Mouse (Mus musculus): ENCODE measurements around the gene Usp54. TPM values are rescaled to one million over a fixed set of nuclear protein-coding genes. Genes with fewer than 3 reads are reported as not detected.

Usp54 gene
- total and polyA plus RNA-seq, 2 experiments from 2014 or later = 2.8 to 29.8 TPM

GRCm38 (mm10) chr14:20667469-20667868 is 26.6 kb upstream of the Usp54 start:
- peak overlapping the region; percentile 51 for H3K4me3 ChIP-seq (ENCODE audit: low read depth, low read length)
- TF ChIP-seq EP300 (IDR thresholded peaks at IDR 0.05; ENCODE audit: low read depth) = no peak
- TF ChIP-seq CTCF (IDR thresholded peaks at IDR 0.05; ENCODE audit: low read depth) = no peak
- 55% methylated on average over 1 of the region's 1 CpGs for WGBS
- no peaks in the 10 kb centered on the region for H3K9me3 ChIP-seq (replicated peaks; ENCODE audit: control insufficient read depth, low read length)
- H3K4me1 ChIP-seq (ENCODE audit: control insufficient read depth, insufficient read depth) = peaks cover 23% of the 10 kb centered on the region
- no peaks in the 10 kb centered on the region for H3K27me3 ChIP-seq (ENCODE audit: control insufficient read depth, insufficient read depth, low read length)
- peak overlapping the region; percentile 72 for H3K9ac ChIP-seq (replicated peaks; ENCODE audit: low read depth, low read length)
- H3K27ac ChIP-seq (ENCODE audit: low read depth) = peak overlapping the region; percentile 99
- peak overlapping the region; percentile 74 for H3K4me2 ChIP-seq (ENCODE audit: low read depth, low read length)
- H3K36me3 ChIP-seq (replicated peaks; ENCODE audit: control insufficient read depth, insufficient read depth, low read length) = no peaks in the 10 kb centered on the region; the same call in 1 of the 2 replicates
- no peak for DNase-seq (ENCODE audit: low spot score)
- ATAC-seq (ENCODE audit: insufficient read depth, low read depth) = no peak

- peak overlapping the region; percentile 52 for H3K4me3 ChIP-seq (ENCODE audit: low read depth, low read length)
- peak overlapping the region; percentile 76 for H3K4me2 ChIP-seq (ENCODE audit: low read depth, low read length)
- peak overlapping the region; percentile 99 for H3K27ac ChIP-seq (ENCODE audit: low read depth)
- no peak for TF ChIP-seq CTCF (IDR thresholded peaks at IDR 0.05; ENCODE audit: low read depth)
- peak; percentile 79 for TF ChIP-seq EP300 (IDR thresholded peaks at IDR 0.05; ENCODE audit: low read depth)
- H3K27me3 ChIP-seq (ENCODE audit: control insufficient read depth, insufficient read depth, low read length) = no peaks in the 10 kb centered on the region
- ATAC-seq (ENCODE audit: insufficient read depth, low read depth) = peak; percentile 68
- H3K36me3 ChIP-seq (replicated peaks; ENCODE audit: control insufficient read depth, insufficient read depth, low read length) = peaks cover 7% of the 10 kb centered on the region
- H3K9me3 ChIP-seq (replicated peaks; ENCODE audit: control insufficient read depth, low read length) = no peaks in the 10 kb centered on the region
- peaks cover 29% of the 10 kb centered on the region for H3K4me1 ChIP-seq (ENCODE audit: control insufficient read depth, insufficient read depth)
- peak; percentile 94 for DNase-seq (ENCODE audit: low spot score)
- 22% methylated on average over 3 of the region's 3 CpGs for WGBS
- H3K9ac ChIP-seq (replicated peaks; ENCODE audit: low read depth, low read length) = peak overlapping the region; percentile 86
Measured at GRCm38 (mm10) chr14:20664436-20664835, 23.6 kb upstream of the Usp54 start.

GRCm38 (mm10) chr14:20663601-20664000 is 22.7 kb upstream of the Usp54 start:
- ATAC-seq (ENCODE audit: insufficient read depth, low read depth) = peak; percentile 5; the same call in 1 of the 2 replicates
- H3K4me3 ChIP-seq (ENCODE audit: low read depth, low read length) = peak overlapping the region; percentile 52
- H3K27me3 ChIP-seq (ENCODE audit: control insufficient read depth, insufficient read depth, low read length) = no peaks in the 10 kb centered on the region
- H3K9ac ChIP-seq (replicated peaks; ENCODE audit: low read depth, low read length) = peak overlapping the region; percentile 86
- H3K27ac ChIP-seq (ENCODE audit: low read depth) = peak overlapping the region; percentile 99
- no peak for TF ChIP-seq CTCF (IDR thresholded peaks at IDR 0.05; ENCODE audit: low read depth)
- no peak for TF ChIP-seq EP300 (IDR thresholded peaks at IDR 0.05; ENCODE audit: low read depth)
- H3K4me1 ChIP-seq (ENCODE audit: control insufficient read depth, insufficient read depth) = peaks cover 23% of the 10 kb centered on the region
- 20% methylated on average over 2 of the region's 2 CpGs for WGBS
- H3K4me2 ChIP-seq (ENCODE audit: low read depth, low read length) = peak overlapping the region; percentile 76
- H3K36me3 ChIP-seq (replicated peaks; ENCODE audit: control insufficient read depth, insufficient read depth, low read length) = peaks cover 7% of the 10 kb centered on the region
- DNase-seq (ENCODE audit: low spot score) = no peak
- H3K9me3 ChIP-seq (replicated peaks; ENCODE audit: control insufficient read depth, low read length) = no peaks in the 10 kb centered on the region

- ATAC-seq (ENCODE audit: insufficient read depth, low read depth) = no peak
- Histone ChIP-seq H3K36me3 (replicated peaks; ENCODE audit: control insufficient read depth, insufficient read depth, low read length) (peaks cover 7% of the 10 kb centered on the region), H3K4me2 (ENCODE audit: low read depth, low read length) (peak overlapping the region; percentile 76), H3K27ac (ENCODE audit: low read depth) (peak overlapping the region; percentile 99), H3K27me3 (ENCODE audit: control insufficient read depth, insufficient read depth, low read length) (no peaks in the 10 kb centered on the region), H3K9me3 (replicated peaks; ENCODE audit: control insufficient read depth, low read length) (no peaks in the 10 kb centered on the region), H3K4me3 (ENCODE audit: low read depth, low read length) (peak overlapping the region; percentile 52), H3K4me1 (ENCODE audit: control insufficient read depth, insufficient read depth) (peaks cover 23% of the 10 kb centered on the region), H3K9ac (replicated peaks; ENCODE audit: low read depth, low read length) (peak overlapping the region; percentile 86)
- no peak for DNase-seq (ENCODE audit: low spot score)
- WGBS = 31% methylated on average over 3 of the region's 3 CpGs
- TF ChIP-seq EP300 (IDR thresholded peaks at IDR 0.05; ENCODE audit: low read depth) = no peak
Measured at GRCm38 (mm10) chr14:20662740-20663139, 21.9 kb upstream of the Usp54 start.

- Histone ChIP-seq H3K27ac (ENCODE audit: low read depth) (peak overlapping the region; percentile 99), H3K27me3 (ENCODE audit: control insufficient read depth, insufficient read depth, low read length) (no peaks in the 10 kb centered on the region), H3K4me1 (ENCODE audit: control insufficient read depth, insufficient read depth) (peaks cover 19% of the 10 kb centered on the region), H3K9me3 (replicated peaks; ENCODE audit: control insufficient read depth, low read length) (no peaks in the 10 kb centered on the region), H3K9ac (replicated peaks; ENCODE audit: low read depth, low read length) (peak overlapping the region; percentile 86), H3K4me3 (ENCODE audit: low read depth, low read length) (peak overlapping the region; percentile 52), H3K36me3 (replicated peaks; ENCODE audit: control insufficient read depth, insufficient read depth, low read length) (peaks cover 7% of the 10 kb centered on the region), H3K4me2 (ENCODE audit: low read depth, low read length) (peak overlapping the region; percentile 76)
- DNase-seq (ENCODE audit: low spot score) (no peak), ATAC-seq (ENCODE audit: insufficient read depth, low read depth) (no peak)
- TF ChIP-seq EP300 (IDR thresholded peaks at IDR 0.05; ENCODE audit: low read depth) = no peak
- no peak for TF ChIP-seq CTCF (IDR thresholded peaks at IDR 0.05; ENCODE audit: low read depth)
- 7% methylated on average over 19 of the region's 19 CpGs for WGBS
Measured at GRCm38 (mm10) chr14:20661661-20662331, 20.9 kb upstream of the Usp54 start.
